In genomic region chr13:48594031-48594430, GRCm38 (mm10) we compare ENCODE assay signal across 11 mouse cellular contexts. TPM values are rescaled to one million over a fixed set of nuclear protein-coding genes. Genes with fewer than 3 reads are reported as not detected.
DNase-seq lines count a peak whose midpoint lies in the region; ATAC-seq lines count a peak whose summit lies in the region.
"Had no signal": no experiment of that assay in that cellular context is flagged by ENCODE, and none has a peak within 500 bp of the region (broad histone marks: within the 10 kb centered on the region; RNA-seq: fewer than 3 reads in every experiment).

No protein-coding gene starts in this region.

- H3K4me3 ChIP-seq in limb, embryonic 11.5 days (ENCODE audit: low read depth, low read length) = no peak overlapping the region
- H3K4me3 ChIP-seq in limb, embryonic 10.5 days = no peak overlapping the region
- H3K4me3 ChIP-seq in forebrain, embryonic 15.5 days = no peak overlapping the region
- no peak overlapping the region for H3K4me3 ChIP-seq in neural tube, embryonic 15.5 days (replicated peaks)
- H3K4me3 ChIP-seq: heart, embryonic 10.5 days; kidney, embryonic 15.5 days; liver, embryonic 13.5 days had no signal

- WGBS in limb, embryonic 11.5 days = 84% methylated on average over 10 of the region's 10 CpGs
- 87% methylated on average over 10 of the region's 10 CpGs for WGBS in limb, embryonic 10.5 days
- 14% methylated on average over 10 of the region's 10 CpGs for WGBS in forebrain, embryonic 15.5 days
- WGBS in neural tube, embryonic 15.5 days = 28% methylated on average over 10 of the region's 10 CpGs

- no peak overlapping the region for H3K4me2 ChIP-seq in limb, embryonic 11.5 days (ENCODE audit: low read depth, severe bottlenecking)
- H3K4me2 ChIP-seq in forebrain, embryonic 15.5 days (replicated peaks) = no peak overlapping the region
- H3K4me2 ChIP-seq in neural tube, embryonic 15.5 days = no peak overlapping the region
- H3K4me2 ChIP-seq: kidney, embryonic 15.5 days; liver, embryonic 13.5 days had no signal

- H3K4me1 ChIP-seq in limb, embryonic 11.5 days (ENCODE audit: control insufficient read depth, insufficient read depth, low read length) = peaks cover 3% of the 10 kb centered on the region; the same call in 1 of the 2 replicates
- 0 out of 2 replicates have a peak, but pooled peaks cover 7% of the 10 kb centered on the region for H3K4me1 ChIP-seq in limb, embryonic 10.5 days
- peaks cover 23% of the 10 kb centered on the region for H3K4me1 ChIP-seq in forebrain, embryonic 15.5 days
- peaks cover 26% of the 10 kb centered on the region for H3K4me1 ChIP-seq in neural tube, embryonic 15.5 days
- H3K4me1 ChIP-seq: liver, embryonic 13.5 days had no signal

- H3K27me3 ChIP-seq in limb, embryonic 11.5 days (ENCODE audit: control insufficient read depth, insufficient read depth, low read length) = no peaks in the 10 kb centered on the region
- H3K27me3 ChIP-seq in limb, embryonic 10.5 days (ENCODE audit: low read depth, poor library complexity, severe bottlenecking) = no peaks in the 10 kb centered on the region
- no peaks in the 10 kb centered on the region for H3K27me3 ChIP-seq in forebrain, embryonic 15.5 days
- no peaks in the 10 kb centered on the region for H3K27me3 ChIP-seq in neural tube, embryonic 15.5 days (replicated peaks)
- H3K27me3 ChIP-seq: kidney, embryonic 15.5 days; liver, embryonic 13.5 days had no signal

- no peak for ATAC-seq in limb, embryonic 11.5 days (ENCODE audit: insufficient number of reproducible peaks, low FRiP score, low TSS enrichment, low read depth)
- no peak for ATAC-seq in forebrain, embryonic 15.5 days (replicated peaks)
- no peak for ATAC-seq in neural tube, embryonic 15.5 days (ENCODE audit: low FRiP score)
- ATAC-seq in megakaryocyte progenitor cell, adult 5-6 weeks (replicated peaks; ENCODE audit: poor library complexity) = no peak

- H3K9me3 ChIP-seq in limb, embryonic 11.5 days (ENCODE audit: control insufficient read depth, low read length) = no peaks in the 10 kb centered on the region
- no peaks in the 10 kb centered on the region for H3K9me3 ChIP-seq in limb, embryonic 10.5 days (replicated peaks)
- no peaks in the 10 kb centered on the region for H3K9me3 ChIP-seq in forebrain, embryonic 15.5 days
- no peaks in the 10 kb centered on the region for H3K9me3 ChIP-seq in neural tube, embryonic 15.5 days (replicated peaks)
- H3K9me3 ChIP-seq: heart, embryonic 10.5 days; kidney, embryonic 15.5 days; liver, embryonic 13.5 days had no signal

- intact Hi-C loops in left cerebral cortex, postnatal 14 days (cut with DNase I) = no loop called here

- no peak for DNase-seq in limb, embryonic 11.5 days (ENCODE audit: low spot score)
- no peak for DNase-seq in limb, embryonic 10.5 days (ENCODE audit: low spot score)
- DNase-seq in left cerebral cortex, postnatal 14 days (ENCODE audit: low spot score in 2 of 2) = peak; percentile 46 to 68
- DNase-seq in thymus, postnatal 25 days = no peak
- no peak for DNase-seq in spleen, adult 12 weeks (ENCODE audit: low spot score)
- DNase-seq: liver, embryonic 13.5 days had no signal

- 0 out of 2 replicates have a peak overlapping the region, but pooled peaks have one; percentile 12 for H3K27ac ChIP-seq in limb, embryonic 11.5 days (replicated peaks; ENCODE audit: low read depth, low read length)
- no peak overlapping the region for H3K27ac ChIP-seq in limb, embryonic 10.5 days
- peak overlapping the region; percentile 48 for H3K27ac ChIP-seq in forebrain, embryonic 15.5 days (replicated peaks)
- H3K27ac ChIP-seq in neural tube, embryonic 15.5 days (replicated peaks) = peak overlapping the region; percentile 77
- H3K27ac ChIP-seq: heart, embryonic 10.5 days; kidney, embryonic 15.5 days; liver, embryonic 13.5 days had no signal

- H3K9ac ChIP-seq in limb, embryonic 11.5 days (ENCODE audit: low read length) = no peak overlapping the region
- no peak overlapping the region for H3K9ac ChIP-seq in forebrain, embryonic 15.5 days (replicated peaks)
- no peak overlapping the region for H3K9ac ChIP-seq in neural tube, embryonic 15.5 days (replicated peaks)
- H3K9ac ChIP-seq: kidney, embryonic 15.5 days; liver, embryonic 13.5 days had no signal

- H3K36me3 ChIP-seq in limb, embryonic 11.5 days (ENCODE audit: control insufficient read depth, insufficient read depth, low read length) = no peaks in the 10 kb centered on the region; the same call in 1 of the 2 replicates
- H3K36me3 ChIP-seq in limb, embryonic 10.5 days = no peaks in the 10 kb centered on the region
- peaks cover 16% of the 10 kb centered on the region for H3K36me3 ChIP-seq in forebrain, embryonic 15.5 days
- peaks cover 26% of the 10 kb centered on the region for H3K36me3 ChIP-seq in neural tube, embryonic 15.5 days
- H3K36me3 ChIP-seq: heart, embryonic 10.5 days; liver, embryonic 13.5 days had no signal

RNA-seq across cellular contexts. Expression of gene Ptpdc1, which starts 31.4 kb away (rescaled TPM):
- 11.9 and 13.8 TPM in 2 replicates for polyA plus RNA-seq in limb, embryonic 11.5 days (2014; fragmentation: Nextera tagmentation; extraction: Ambion mirVana)
- polyA plus RNA-seq in limb, embryonic 10.5 days (2016; fragmentation: Nextera tagmentation; extraction: Ambion mirVana) = 6.0 and 10.9 TPM in 2 replicates
- 14.1 and 16.0 TPM in 2 replicates for polyA plus RNA-seq in forebrain, embryonic 15.5 days (2015; fragmentation: Nextera tagmentation; extraction: Ambion mirVana)
- total RNA-seq in left cerebral cortex, postnatal 14 days (2021) = 10 to 100 TPM; 22.7 to 25.5 TPM
- 15.2 and 17.5 TPM in 2 replicates for polyA plus RNA-seq in neural tube, embryonic 15.5 days (2015; fragmentation: Nextera tagmentation; extraction: Ambion mirVana)
- 3.3 and 4.4 TPM in 2 replicates for total RNA-seq in megakaryocyte progenitor cell, adult 5-6 weeks (2015)
- 1.8 and 3.4 TPM in 2 replicates for total RNA-seq in megakaryocyte progenitor cell, adult 5-6 weeks (2017)

Comparison
In these comparisons a context has a peak if more than half of its experiments do, and no peak if none do; other contexts are left out.
1. DNase-seq: peak in left cerebral cortex, postnatal 14 days (2 of 2); none in limb, embryonic 11.5 days (single experiment), limb, embryonic 10.5 days (single experiment), thymus, postnatal 25 days (single experiment) and spleen, adult 12 weeks (single experiment).